Mouse (Mus musculus) ES-Bruce4 (cell line): ENCODE measurements around the gene Gbp7. TPM values are rescaled to one million over a fixed set of nuclear protein-coding genes. Genes with fewer than 3 reads are reported as not detected.
A peak's percentile ranks its signal among the peaks of the same experiment; 100 is the strongest.

Experiments used
- H3K27ac ChIP-seq: 2 replicates; pipeline ENCODE4 v1.5.1; 2012; ENCODE audit warnings: low read length, inconsistent platforms; ENCODE audit not compliant: insufficient read depth
- H3K27me3 ChIP-seq: 2 replicates; pipeline ENCODE4 v1.6.1; 2012; ENCODE audit warnings: mild to moderate bottlenecking, low read length, inconsistent platforms; ENCODE audit not compliant: control insufficient read depth, poor library complexity, insufficient read depth, severe bottlenecking
- H3K36me3 ChIP-seq: 2 replicates; pipeline ENCODE4 v1.6.1; 2012; ENCODE audit warnings: inconsistent platforms, mild to moderate bottlenecking, low read length, moderate library complexity; ENCODE audit not compliant: control insufficient read depth, poor library complexity, insufficient read depth, severe bottlenecking
- H3K4me1 ChIP-seq: one replicate; pipeline ENCODE4 v1.8.1; 2011; ENCODE audit warnings: low read length; ENCODE audit not compliant: control insufficient read depth, insufficient read depth
- H3K4me3 ChIP-seq: 2 replicates; pipeline ENCODE4 v1.5.1; 2011; ENCODE audit warnings: low read depth, mild to moderate bottlenecking, low read length
- H3K9ac ChIP-seq: 2 replicates; pipeline ENCODE4 v1.6.1; 2012; ENCODE audit warnings: low read depth, mild to moderate bottlenecking, inconsistent platforms; ENCODE audit not compliant: poor library complexity, severe bottlenecking
- H3K9me3 ChIP-seq: replicated peaks from 2 replicates; pipeline ENCODE4 v1.6.1; 2012; ENCODE audit warnings: mild to moderate bottlenecking, low read length, inconsistent platforms; ENCODE audit not compliant: control insufficient read depth, poor library complexity, insufficient read depth, severe bottlenecking
- CTCF ChIP-seq: IDR thresholded peaks from one replicate; pipeline ENCODE4 v1.8.1; 2011; ENCODE audit warnings: low read depth, low read length
- EP300 ChIP-seq: IDR thresholded peaks from 2 replicates; pipeline ENCODE4 v1.6.1; 2011; ENCODE audit warnings: low read depth, low read length; ENCODE audit not compliant: insufficient read depth
- POLR2A ChIP-seq: IDR thresholded peaks from one replicate; pipeline ENCODE4 v1.8.1; 2011; ENCODE audit warnings: low read length; ENCODE audit not compliant: insufficient read depth
- polyA plus RNA-seq: library from polyadenylated mRNA; stranded (reverse); fragments of >200 nt; gene quantifications from 2 replicates; pipeline ENCODE4 v1.2.4, GENCODE M21; 2011; ENCODE audit warnings: low read depth; ENCODE audit not compliant: missing spikeins, insufficient read depth, insufficient read length

Gbp7 gene
- polyA plus RNA-seq, 1 experiment = 10.6 TPM

DNA sequence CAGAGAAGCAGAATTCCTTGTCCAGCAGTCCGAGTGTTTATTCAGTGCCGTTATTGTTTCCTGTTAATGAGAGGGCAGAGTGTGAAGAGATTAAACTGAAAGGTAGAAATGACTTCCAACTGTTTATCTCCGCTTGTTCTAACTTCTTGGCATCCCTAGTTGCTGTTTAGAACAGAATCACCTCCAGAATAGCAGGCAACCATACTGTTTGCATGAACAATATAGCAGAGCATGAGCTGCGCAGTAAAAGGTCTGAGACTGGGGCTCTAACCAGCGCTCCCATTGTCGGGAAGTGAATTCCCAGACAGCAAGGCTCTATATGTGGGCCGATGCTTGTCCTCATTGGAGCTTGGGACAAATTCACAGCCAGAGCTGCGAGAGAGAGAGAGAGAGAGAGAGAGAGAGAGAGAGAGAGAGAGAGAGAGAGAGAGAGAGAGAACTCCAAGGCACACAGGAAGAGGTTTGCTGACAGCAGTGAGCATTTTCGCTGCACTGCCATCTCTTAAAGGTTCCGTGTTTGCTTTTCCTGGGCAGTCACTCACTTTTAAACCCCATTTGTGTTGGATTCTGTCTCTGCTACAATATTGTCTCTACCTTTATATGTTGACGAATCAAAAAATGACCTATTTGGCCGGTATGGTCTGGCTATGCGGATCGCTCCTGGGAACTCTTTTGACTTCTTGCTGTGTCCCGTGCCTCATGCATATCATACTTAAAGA, 32.9 kb upstream of the Gbp7 start:
- Histone ChIP-seq H3K9me3 (no peaks in the 10 kb centered on the region), H3K4me3 (no peak overlapping the region), H3K4me1 (no peaks in the 10 kb centered on the region), H3K9ac (no peak overlapping the region), H3K27me3 (no peaks in the 10 kb centered on the region), H3K36me3 (no peaks in the 10 kb centered on the region), H3K27ac (no peak overlapping the region)
- no peak for TF ChIP-seq POLR2A
- no peak for TF ChIP-seq EP300
- TF ChIP-seq CTCF = no peak

- no peaks in the 10 kb centered on the region for H3K27me3 ChIP-seq
These were observed 31.2 kb upstream of the Gbp7 start for GRCm38 (mm10) chr3:142498941-142499340.

GRCm38 (mm10) chr3:142528116-142528515, 2.0 kb upstream of the Gbp7 start:
- H3K4me3 ChIP-seq = no peak overlapping the region
- no peaks in the 10 kb centered on the region for H3K4me1 ChIP-seq
- no peak overlapping the region for H3K27ac ChIP-seq
- TF ChIP-seq POLR2A = no peak
- no peak for TF ChIP-seq CTCF
- TF ChIP-seq EP300 = no peak
- no peak overlapping the region for H3K9ac ChIP-seq
- H3K9me3 ChIP-seq = peaks cover 3% of the 10 kb centered on the region; the same call in 1 of the 2 replicates
- H3K36me3 ChIP-seq = no peaks in the 10 kb centered on the region
- no peaks in the 10 kb centered on the region for H3K27me3 ChIP-seq

More at GRCm38 (mm10) chr3:142498941-142499340, 31.2 kb upstream of the Gbp7 start:
- Histone ChIP-seq H3K27ac (no peak overlapping the region), H3K9ac (no peak overlapping the region), H3K9me3 (no peaks in the 10 kb centered on the region), H3K36me3 (no peaks in the 10 kb centered on the region), H3K4me1 (no peaks in the 10 kb centered on the region), H3K4me3 (no peak overlapping the region)
- no peak for TF ChIP-seq CTCF
- no peak for TF ChIP-seq EP300
- no peak for TF ChIP-seq POLR2A

DNA sequence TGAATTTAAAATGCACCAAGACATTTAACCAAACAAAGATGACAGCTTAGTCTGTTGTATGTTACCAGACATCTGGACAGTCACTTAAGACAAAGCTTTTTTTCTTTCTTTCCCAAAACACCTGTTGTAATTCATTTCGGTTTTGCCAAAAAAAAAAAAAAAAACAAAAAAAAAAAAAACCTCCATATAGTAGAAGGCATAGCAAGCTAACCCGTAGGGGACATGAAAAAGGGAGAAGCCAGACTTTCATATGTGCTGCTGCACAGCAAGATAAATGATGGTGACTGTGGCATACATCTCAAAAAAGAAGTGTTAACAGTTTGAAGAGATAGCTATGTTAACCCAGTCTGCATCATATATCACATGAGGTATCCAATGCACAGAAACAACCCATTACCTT, 545 bp upstream of the Gbp7 start:
- Histone ChIP-seq H3K9ac (0 out of 2 replicates have a peak overlapping the region, but pooled peaks have one; percentile 20), H3K27me3 (no peaks in the 10 kb centered on the region), H3K27ac (no peak overlapping the region), H3K4me1 (no peaks in the 10 kb centered on the region), H3K9me3 (peaks cover 3% of the 10 kb centered on the region; the same call in 1 of the 2 replicates), H3K4me3 (no peak overlapping the region), H3K36me3 (no peaks in the 10 kb centered on the region)
- TF ChIP-seq EP300 (no peak), POLR2A (no peak), CTCF (no peak)

GRCm38 (mm10) chr3:142531595-142531994, 1.5 kb downstream of the Gbp7 start:
- TF ChIP-seq POLR2A (no peak), CTCF (no peak), EP300 (no peak)
- Histone ChIP-seq H3K36me3 (no peaks in the 10 kb centered on the region), H3K9ac (no peak overlapping the region), H3K27me3 (no peaks in the 10 kb centered on the region), H3K27ac (no peak overlapping the region), H3K9me3 (no peaks in the 10 kb centered on the region), H3K4me1 (no peaks in the 10 kb centered on the region), H3K4me3 (no peak overlapping the region)

GRCm38 (mm10) chr3:142533185-142533584, 3.0 kb downstream of the Gbp7 start:
- Histone ChIP-seq H3K27ac (no peak overlapping the region), H3K4me1 (no peaks in the 10 kb centered on the region), H3K9me3 (no peaks in the 10 kb centered on the region), H3K9ac (no peak overlapping the region), H3K36me3 (no peaks in the 10 kb centered on the region), H3K4me3 (no peak overlapping the region), H3K27me3 (no peaks in the 10 kb centered on the region)
- TF ChIP-seq EP300 (no peak), CTCF (no peak)
